Mouse (Mus musculus): ENCODE data around the gene Yipf2. TPM values are rescaled to one million over a fixed set of nuclear protein-coding genes. Genes with fewer than 3 reads are reported as not detected.

Gene Yipf2
- polyA plus RNA-seq, 1 experiment from 2014 or later, result 20.8 TPM

GRCm38 (mm10) chr9:21591831-21592702 lies 561 bp downstream of the Yipf2 start:
- Histone ChIP-seq H3K4me2 (ENCODE audit: low read length) (peak overlapping the region; percentile 94), H3K9ac (ENCODE audit: low read length) (peak overlapping the region; percentile 88), H3K27me3 (replicated peaks; ENCODE audit: control insufficient read depth, insufficient read depth, low read length) (no peaks in the 10 kb centered on the region), H3K9me3 (ENCODE audit: control insufficient read depth, low read length) (no peaks in the 10 kb centered on the region), H3K4me3 (ENCODE audit: low read depth, low read length) (peak overlapping the region; percentile 98), H3K4me1 (replicated peaks; ENCODE audit: control insufficient read depth, insufficient read depth, low read length) (peaks cover 14% of the 10 kb centered on the region), H3K27ac (ENCODE audit: low read depth) (peak overlapping the region; percentile 2; the same call in 1 of the 2 replicates), H3K36me3 (ENCODE audit: control insufficient read depth, insufficient read depth, low read length) (peaks cover 58% of the 10 kb centered on the region)
- 20% methylated on average over 17 of the region's 17 CpGs for WGBS
- DNase-seq (ENCODE audit: low spot score) (no peak), ATAC-seq (replicated peaks; ENCODE audit: low FRiP score, low TSS enrichment, low read depth) (peak; percentile 79)

DNA sequence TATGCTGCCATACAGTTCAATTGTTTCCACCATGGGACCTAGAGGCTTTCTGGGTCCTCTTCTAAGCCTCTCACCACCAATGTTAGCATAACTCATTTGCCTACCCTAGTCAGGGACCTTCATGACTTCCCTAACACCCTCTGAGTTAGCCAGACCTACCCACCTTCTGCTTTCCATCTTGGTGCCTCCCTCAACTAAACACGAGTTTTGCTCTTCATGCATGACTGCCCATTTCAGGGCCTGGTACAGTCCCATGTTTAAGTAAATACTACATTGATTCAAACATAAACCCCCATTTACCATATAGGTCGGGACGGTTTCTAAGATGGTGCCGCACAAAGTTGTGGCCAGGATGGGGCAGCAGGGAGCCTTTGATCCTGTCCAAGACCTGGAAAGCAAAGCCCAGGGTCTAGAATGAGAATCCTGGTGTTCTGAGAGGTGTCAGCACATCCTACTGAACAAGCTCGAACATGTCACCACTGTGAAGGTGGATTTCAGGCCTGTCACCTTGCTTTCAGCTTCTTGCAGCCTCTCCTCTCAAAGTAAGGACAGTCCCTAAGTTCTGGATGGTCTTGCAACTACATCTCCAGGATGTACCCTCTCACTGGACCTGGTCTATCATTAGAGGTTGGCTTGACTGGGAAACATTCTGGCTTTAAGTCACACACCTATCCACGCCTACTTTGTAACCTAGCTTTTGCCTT lies 1.3 kb downstream of the Yipf2 start:
- WGBS, result 81% methylated on average over 6 of the region's 6 CpGs
- ATAC-seq (replicated peaks; ENCODE audit: low FRiP score, low TSS enrichment, low read depth) (no peak), DNase-seq (ENCODE audit: low spot score) (no peak)
- peaks cover 14% of the 10 kb centered on the region for H3K4me1 ChIP-seq (replicated peaks; ENCODE audit: control insufficient read depth, insufficient read depth, low read length)
- H3K4me2 ChIP-seq (ENCODE audit: low read length), result peak overlapping the region; percentile 94; the same call in 1 of the 2 replicates
- no peak overlapping the region for H3K27ac ChIP-seq (ENCODE audit: low read depth)
- no peak overlapping the region for H3K9ac ChIP-seq (ENCODE audit: low read length)
- no peaks in the 10 kb centered on the region for H3K27me3 ChIP-seq (replicated peaks; ENCODE audit: control insufficient read depth, insufficient read depth, low read length)
- no peak overlapping the region for H3K4me3 ChIP-seq (ENCODE audit: low read depth, low read length)
- H3K36me3 ChIP-seq (ENCODE audit: control insufficient read depth, insufficient read depth, low read length), result peaks cover 62% of the 10 kb centered on the region
- no peaks in the 10 kb centered on the region for H3K9me3 ChIP-seq (ENCODE audit: control insufficient read depth, low read length)

DNA sequence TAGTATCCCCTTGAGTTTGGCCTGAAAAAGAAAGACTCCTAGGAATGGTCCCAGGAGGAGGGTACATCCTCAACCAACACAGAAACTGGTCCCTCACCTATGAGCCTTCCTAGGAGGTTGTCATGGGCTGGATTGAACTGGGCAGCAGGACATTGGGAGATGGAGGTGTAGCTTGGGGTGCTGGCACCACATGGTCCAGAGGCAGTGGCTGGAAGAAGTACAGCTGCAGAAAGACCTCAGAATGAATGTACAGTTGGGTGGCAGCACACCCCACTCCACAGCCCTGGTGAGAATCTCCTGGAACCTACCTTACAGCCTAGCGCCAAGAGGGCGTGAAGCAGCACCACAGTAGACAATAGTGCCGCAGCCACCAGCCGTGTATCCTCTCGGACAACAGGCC lies 3.1 kb downstream of the Yipf2 start:
- Histone ChIP-seq H3K4me3 (ENCODE audit: low read depth, low read length) (no peak overlapping the region), H3K4me1 (replicated peaks; ENCODE audit: control insufficient read depth, insufficient read depth, low read length) (peaks cover 14% of the 10 kb centered on the region), H3K4me2 (ENCODE audit: low read length) (no peak overlapping the region), H3K27me3 (replicated peaks; ENCODE audit: control insufficient read depth, insufficient read depth, low read length) (no peaks in the 10 kb centered on the region), H3K9ac (ENCODE audit: low read length) (no peak overlapping the region), H3K9me3 (ENCODE audit: control insufficient read depth, low read length) (no peaks in the 10 kb centered on the region), H3K27ac (ENCODE audit: low read depth) (no peak overlapping the region), H3K36me3 (ENCODE audit: control insufficient read depth, insufficient read depth, low read length) (peaks cover 63% of the 10 kb centered on the region)
- ATAC-seq (replicated peaks; ENCODE audit: low FRiP score, low TSS enrichment, low read depth) (no peak), DNase-seq (ENCODE audit: low spot score) (no peak)
- 89% methylated on average over 5 of the region's 5 CpGs for WGBS

DNA sequence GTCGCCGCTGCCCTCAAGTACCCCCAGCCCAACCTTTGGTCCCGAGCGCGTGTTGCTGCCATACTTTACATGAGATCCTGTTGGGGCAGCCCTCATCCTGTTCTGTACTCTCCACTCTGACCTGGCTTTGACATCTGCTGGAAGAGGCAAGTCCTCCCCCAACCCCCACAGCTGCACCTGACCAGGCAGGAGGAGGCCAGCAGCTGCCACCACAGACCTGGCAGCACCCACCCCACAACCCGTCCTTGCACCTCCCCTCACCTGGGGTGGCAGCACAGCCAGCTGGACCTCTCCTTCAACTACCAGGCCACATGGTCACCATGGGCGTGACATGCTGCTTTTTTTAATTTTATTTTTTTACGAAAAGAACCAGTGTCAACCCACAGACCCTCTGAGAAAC lies 4.3 kb downstream of the Yipf2 start:
- DNase-seq (ENCODE audit: low spot score) (no peak), ATAC-seq (replicated peaks; ENCODE audit: low FRiP score, low TSS enrichment, low read depth) (no peak)
- Histone ChIP-seq H3K9ac (ENCODE audit: low read length) (no peak overlapping the region), H3K27me3 (replicated peaks; ENCODE audit: control insufficient read depth, insufficient read depth, low read length) (no peaks in the 10 kb centered on the region), H3K27ac (ENCODE audit: low read depth) (no peak overlapping the region), H3K4me2 (ENCODE audit: low read length) (no peak overlapping the region), H3K36me3 (ENCODE audit: control insufficient read depth, insufficient read depth, low read length) (peaks cover 75% of the 10 kb centered on the region), H3K4me3 (ENCODE audit: low read depth, low read length) (no peak overlapping the region), H3K9me3 (ENCODE audit: control insufficient read depth, low read length) (no peaks in the 10 kb centered on the region), H3K4me1 (replicated peaks; ENCODE audit: control insufficient read depth, insufficient read depth, low read length) (peaks cover 7% of the 10 kb centered on the region; the same call in 1 of the 2 replicates)
- WGBS, result 89% methylated on average over 8 of the region's 8 CpGs

GRCm38 (mm10) chr9:21587678-21588349 lies 4.8 kb downstream of the Yipf2 start:
- H3K4me2 ChIP-seq (ENCODE audit: low read length), result no peak overlapping the region
- H3K4me1 ChIP-seq (replicated peaks; ENCODE audit: control insufficient read depth, insufficient read depth, low read length), result peaks cover 7% of the 10 kb centered on the region; the same call in 1 of the 2 replicates
- 89% methylated on average over 23 of the region's 23 CpGs for WGBS
- H3K36me3 ChIP-seq (ENCODE audit: control insufficient read depth, insufficient read depth, low read length), result peaks cover 80% of the 10 kb centered on the region
- H3K27ac ChIP-seq (ENCODE audit: low read depth), result no peak overlapping the region
- H3K4me3 ChIP-seq (ENCODE audit: low read depth, low read length), result no peak overlapping the region
- H3K9me3 ChIP-seq (ENCODE audit: control insufficient read depth, low read length), result no peaks in the 10 kb centered on the region
- no peak for DNase-seq (ENCODE audit: low spot score)
- no peaks in the 10 kb centered on the region for H3K27me3 ChIP-seq (replicated peaks; ENCODE audit: control insufficient read depth, insufficient read depth, low read length)
- ATAC-seq (replicated peaks; ENCODE audit: low FRiP score, low TSS enrichment, low read depth), result no peak
- H3K9ac ChIP-seq (ENCODE audit: low read length), result no peak overlapping the region

- Histone ChIP-seq H3K36me3 (ENCODE audit: control insufficient read depth, insufficient read depth, low read length) (peaks cover 97% of the 10 kb centered on the region), H3K27me3 (replicated peaks; ENCODE audit: control insufficient read depth, insufficient read depth, low read length) (no peaks in the 10 kb centered on the region), H3K4me3 (ENCODE audit: low read depth, low read length) (no peak overlapping the region), H3K9me3 (ENCODE audit: control insufficient read depth, low read length) (no peaks in the 10 kb centered on the region), H3K4me1 (replicated peaks; ENCODE audit: control insufficient read depth, insufficient read depth, low read length) (no peaks in the 10 kb centered on the region), H3K4me2 (ENCODE audit: low read length) (no peak overlapping the region), H3K27ac (ENCODE audit: low read depth) (no peak overlapping the region), H3K9ac (ENCODE audit: low read length) (no peak overlapping the region)
- no peak for ATAC-seq (replicated peaks; ENCODE audit: low FRiP score, low TSS enrichment, low read depth)
- 95% methylated on average over 1 of the region's 1 CpGs for WGBS
- no peak for DNase-seq (ENCODE audit: low spot score)
Observed at GRCm38 (mm10) chr9:21585401-21585800, 7.2 kb downstream of the Yipf2 start.

GRCm38 (mm10) chr9:21578226-21578625 lies 14.4 kb downstream of the Yipf2 start:
- peaks cover 97% of the 10 kb centered on the region for H3K36me3 ChIP-seq (ENCODE audit: control insufficient read depth, insufficient read depth, low read length)
- 83% methylated on average over 3 of the region's 3 CpGs for WGBS
- no peak for ATAC-seq (replicated peaks; ENCODE audit: low FRiP score, low TSS enrichment, low read depth)

GRCm38 (mm10) chr9:21576286-21576685 lies 16.3 kb downstream of the Yipf2 start:
- Histone ChIP-seq H3K4me3 (ENCODE audit: low read depth, low read length) (no peak overlapping the region), H3K9ac (ENCODE audit: low read length) (no peak overlapping the region), H3K9me3 (ENCODE audit: control insufficient read depth, low read length) (no peaks in the 10 kb centered on the region), H3K4me2 (ENCODE audit: low read length) (no peak overlapping the region), H3K36me3 (ENCODE audit: control insufficient read depth, insufficient read depth, low read length) (peaks cover 98% of the 10 kb centered on the region), H3K27me3 (replicated peaks; ENCODE audit: control insufficient read depth, insufficient read depth, low read length) (no peaks in the 10 kb centered on the region), H3K4me1 (replicated peaks; ENCODE audit: control insufficient read depth, insufficient read depth, low read length) (no peaks in the 10 kb centered on the region), H3K27ac (ENCODE audit: low read depth) (no peak overlapping the region)
- ATAC-seq (replicated peaks; ENCODE audit: low FRiP score, low TSS enrichment, low read depth), result no peak
- DNase-seq (ENCODE audit: low spot score), result no peak
- 95% methylated on average over 1 of the region's 1 CpGs for WGBS

More at GRCm38 (mm10) chr9:21578226-21578625, 14.4 kb downstream of the Yipf2 start:
- no peak overlapping the region for H3K9ac ChIP-seq (ENCODE audit: low read length)
- H3K9me3 ChIP-seq (ENCODE audit: control insufficient read depth, low read length), result no peaks in the 10 kb centered on the region
- no peak for DNase-seq (ENCODE audit: low spot score)
- no peak overlapping the region for H3K27ac ChIP-seq (ENCODE audit: low read depth)
- no peak overlapping the region for H3K4me2 ChIP-seq (ENCODE audit: low read length)
- no peak overlapping the region for H3K4me3 ChIP-seq (ENCODE audit: low read depth, low read length)
- no peaks in the 10 kb centered on the region for H3K4me1 ChIP-seq (replicated peaks; ENCODE audit: control insufficient read depth, insufficient read depth, low read length)
- no peaks in the 10 kb centered on the region for H3K27me3 ChIP-seq (replicated peaks; ENCODE audit: control insufficient read depth, insufficient read depth, low read length)
